Mouse (Mus musculus): ENCODE results near the gene Aatf.
"Not testable (repeated sequence)": the region's sequence is repeated elsewhere in the genome, so short reads cannot be mapped to it uniquely, and the experiment has no call there.

Gene Aatf

GRCm38 (mm10) chr11:84442554-84443331 is 70.6 kb downstream of the Aatf start:
- DNase-seq (ENCODE audit: low read depth in 1 of 2, low spot score in 2 of 2): no peak

GRCm38 (mm10) chr11:84440402-84440801 is 72.9 kb downstream of the Aatf start:
- DNase-seq (ENCODE audit: low read depth in 1 of 2, low spot score in 2 of 2): no peak

- DNase-seq (ENCODE audit: low read depth in 1 of 2, low spot score in 2 of 2): no peak
These were observed 78.4 kb downstream of the Aatf start for GRCm38 (mm10) chr11:84434879-84435278.

GRCm38 (mm10) chr11:84430336-84430735 is 83.0 kb downstream of the Aatf start:
- no peak for DNase-seq (ENCODE audit: low read depth in 1 of 2, low spot score in 2 of 2)

GRCm38 (mm10) chr11:84429581-84429980 is 83.7 kb downstream of the Aatf start:
- DNase-seq (ENCODE audit: low read depth in 1 of 2, low spot score in 2 of 2): no peak

- DNase-seq (ENCODE audit: low read depth in 1 of 2, low spot score in 2 of 2): no peak
These were observed 86.7 kb downstream of the Aatf start for GRCm38 (mm10) chr11:84426633-84426998.

GRCm38 (mm10) chr11:84425736-84426632 is 87.3 kb downstream of the Aatf start:
- DNase-seq (ENCODE audit: low read depth in 1 of 2, low spot score in 2 of 2): no peak

GRCm38 (mm10) chr11:84420779-84421178 is 92.5 kb downstream of the Aatf start:
- DNase-seq (ENCODE audit: low read depth in 1 of 2, low spot score in 2 of 2): no peak

- no peak for DNase-seq (ENCODE audit: low read depth in 1 of 2, low spot score in 2 of 2)
These were observed 100.2 kb downstream of the Aatf start for GRCm38 (mm10) chr11:84413111-84413510.

GRCm38 (mm10) chr11:84412201-84412934 is 101.0 kb downstream of the Aatf start:
- DNase-seq (ENCODE audit: low read depth in 1 of 2, low spot score in 2 of 2): no peak

- no peak for DNase-seq (ENCODE audit: low read depth in 1 of 2, low spot score in 2 of 2)
These were observed 101.7 kb downstream of the Aatf start for GRCm38 (mm10) chr11:84411642-84412018.

- DNase-seq (ENCODE audit: low read depth in 1 of 2, low spot score in 2 of 2): no peak
These were observed 102.3 kb downstream of the Aatf start for GRCm38 (mm10) chr11:84410879-84411641.

- DNase-seq (ENCODE audit: low read depth in 1 of 2, low spot score in 2 of 2): no peak
These were observed 102.9 kb downstream of the Aatf start for GRCm38 (mm10) chr11:84410383-84410782.

GRCm38 (mm10) chr11:84406733-84407132 is 106.6 kb downstream of the Aatf start:
- DNase-seq (ENCODE audit: low read depth in 1 of 2, low spot score in 2 of 2): no peak

GRCm38 (mm10) chr11:84395010-84395409 is 118.3 kb downstream of the Aatf start:
- DNase-seq (ENCODE audit: low read depth in 1 of 2, low spot score in 2 of 2): no peak

- DNase-seq (ENCODE audit: low read depth in 1 of 2, low spot score in 2 of 2): no peak
These were observed 119.8 kb downstream of the Aatf start for GRCm38 (mm10) chr11:84393571-84393970.

- not testable (repeated sequence) for DNase-seq (ENCODE audit: low read depth in 1 of 2, low spot score in 2 of 2)
These were observed 121.3 kb downstream of the Aatf start for GRCm38 (mm10) chr11:84392066-84392465.

- no peak for DNase-seq (ENCODE audit: low read depth in 1 of 2, low spot score in 2 of 2)
These were observed 122.2 kb downstream of the Aatf start for GRCm38 (mm10) chr11:84391126-84391525.

GRCm38 (mm10) chr11:84389332-84389731 is 124.0 kb downstream of the Aatf start:
- DNase-seq (ENCODE audit: low read depth in 1 of 2, low spot score in 2 of 2): no peak

GRCm38 (mm10) chr11:84383891-84384290 is 129.4 kb downstream of the Aatf start:
- no peak for DNase-seq (ENCODE audit: low read depth in 1 of 2, low spot score in 2 of 2)

- no peak for DNase-seq (ENCODE audit: low read depth in 1 of 2, low spot score in 2 of 2)
These were observed 130.9 kb downstream of the Aatf start for GRCm38 (mm10) chr11:84382450-84382849.

All from monocyte, adult 2 months (primary cell).